Mouse (Mus musculus) embryonic fibroblast, embryonic 13.5 days (primary cell): Measurements from ENCODE around the gene Larp7. TPM values are rescaled to one million over a fixed set of nuclear protein-coding genes. Genes with fewer than 3 reads are reported as not detected.

Experiments
- H3K27ac ChIP-seq: 2 replicates; pipeline ENCODE4 v1.5.1; 2012; ENCODE audit warnings: low read length, control low read depth, inconsistent platforms; ENCODE audit not compliant: insufficient read depth
- H3K4me1 ChIP-seq: 2 replicates; pipeline ENCODE4 v1.6.1; 2011; ENCODE audit warnings: low read length; ENCODE audit not compliant: control insufficient read depth, insufficient read depth
- H3K4me3 ChIP-seq: 2 replicates; pipeline ENCODE4 v1.5.1; 2011; ENCODE audit warnings: mild to moderate bottlenecking, control low read depth, low read length; ENCODE audit not compliant: insufficient read depth
- CTCF ChIP-seq: IDR thresholded peaks from 2 replicates; pipeline ENCODE4 v1.5.1; 2011; ENCODE audit warnings: mild to moderate bottlenecking, control low read depth, low read length, moderate library complexity, borderline replicate concordance; ENCODE audit not compliant: insufficient read depth
- POLR2A ChIP-seq: IDR thresholded peaks from 2 replicates; pipeline ENCODE4 v1.6.1; 2011; ENCODE audit warnings: low read depth, mild to moderate bottlenecking, control low read depth, low read length, moderate library complexity
- polyA plus RNA-seq: library from polyadenylated mRNA; stranded (reverse); fragments of >200 nt; gene quantifications from 2 replicates; pipeline ENCODE4 v1.2.4, GENCODE M21; 2011; ENCODE audit warnings: low read depth; ENCODE audit not compliant: missing spikeins, insufficient read length

Larp7 gene
- polyA plus RNA-seq = 36.8 and 42.6 TPM in 2 replicates

- Histone ChIP-seq H3K4me3 (peak within 1 kb of the TSS; percentile 98), H3K27ac (peak within 1 kb of the TSS; percentile 84), H3K4me1 (peaks cover 5% of the 10 kb centered on the region; the same call in 1 of the 2 replicates)
- TF ChIP-seq POLR2A (peak; percentile 37; the same call in 1 of the 2 replicates), CTCF (no peak)
These were observed at the start of gene Larp7, which contains the start of gene Zgrf1 for GRCm38 (mm10) chr3:127552973-127553719. TSS of gene Larp7 (minus strand) at chr3:127553349. TSS of gene Zgrf1 (plus strand) at chr3:127553489.

GRCm38 (mm10) chr3:127597136-127597535, 44.0 kb upstream of the Larp7 start:
- TF ChIP-seq CTCF (no peak), POLR2A (no peak)
- Histone ChIP-seq H3K4me3 (no peak overlapping the region), H3K27ac (no peak overlapping the region), H3K4me1 (no peaks in the 10 kb centered on the region)

- TF ChIP-seq POLR2A = no peak
- no peak for TF ChIP-seq CTCF
- Histone ChIP-seq H3K4me3 (no peak overlapping the region), H3K4me1 (no peaks in the 10 kb centered on the region)
These were observed 19.4 kb upstream of the Larp7 start for GRCm38 (mm10) chr3:127572557-127572956.

GRCm38 (mm10) chr3:127565129-127565528, 12.0 kb upstream of the Larp7 start:
- TF ChIP-seq POLR2A (no peak), CTCF (no peak)
- H3K27ac ChIP-seq = no peak overlapping the region
- H3K4me3 ChIP-seq = no peak overlapping the region
- H3K4me1 ChIP-seq = no peaks in the 10 kb centered on the region

More at GRCm38 (mm10) chr3:127572557-127572956, 19.4 kb upstream of the Larp7 start:
- H3K27ac ChIP-seq = no peak overlapping the region

GRCm38 (mm10) chr3:127562974-127563373, 9.8 kb upstream of the Larp7 start:
- TF ChIP-seq POLR2A (no peak), CTCF (no peak)
- Histone ChIP-seq H3K27ac (no peak overlapping the region), H3K4me3 (no peak overlapping the region), H3K4me1 (no peaks in the 10 kb centered on the region)

GRCm38 (mm10) chr3:127558201-127558600, 5.1 kb upstream of the Larp7 start:
- TF ChIP-seq POLR2A (no peak), CTCF (no peak)
- H3K4me3 ChIP-seq = no peak overlapping the region
- peaks cover 5% of the 10 kb centered on the region; the same call in 1 of the 2 replicates for H3K4me1 ChIP-seq
- H3K27ac ChIP-seq = no peak overlapping the region

- TF ChIP-seq CTCF = no peak
- no peak for TF ChIP-seq POLR2A
- H3K4me1 ChIP-seq = peaks cover 5% of the 10 kb centered on the region; the same call in 1 of the 2 replicates
These were observed 1.6 kb upstream of the Larp7 start for GRCm38 (mm10) chr3:127554723-127555122.

GRCm38 (mm10) chr3:127553720-127554043, 533 bp upstream of the Larp7 start:
- H3K4me1 ChIP-seq = peaks cover 5% of the 10 kb centered on the region; the same call in 1 of the 2 replicates
- no peak for TF ChIP-seq CTCF
- TF ChIP-seq POLR2A = no peak
- no peak overlapping the region for H3K27ac ChIP-seq
- peak overlapping the region; percentile 98 for H3K4me3 ChIP-seq

More at GRCm38 (mm10) chr3:127554723-127555122, 1.6 kb upstream of the Larp7 start:
- Histone ChIP-seq H3K4me3 (peak overlapping the region; percentile 45), H3K27ac (no peak overlapping the region)

GRCm38 (mm10) chr3:127552434-127552972, 646 bp downstream of the Larp7 start:
- Histone ChIP-seq H3K4me1 (peaks cover 5% of the 10 kb centered on the region; the same call in 1 of the 2 replicates), H3K4me3 (peak overlapping the region; percentile 72), H3K27ac (peak overlapping the region; percentile 78)
- TF ChIP-seq POLR2A (peak; percentile 51), CTCF (no peak)

GRCm38 (mm10) chr3:127547882-127548281, 5.3 kb downstream of the Larp7 start:
- no peak for TF ChIP-seq POLR2A
- TF ChIP-seq CTCF = no peak
- Histone ChIP-seq H3K4me1 (no peaks in the 10 kb centered on the region), H3K27ac (no peak overlapping the region), H3K4me3 (no peak overlapping the region)
